Mouse (Mus musculus): ENCODE data around the gene Prima1. TPM values are rescaled to one million over a fixed set of nuclear protein-coding genes. Genes with fewer than 3 reads are reported as not detected.
A peak's percentile ranks its signal among the peaks of the same experiment; 100 is the strongest.

The Prima1 gene
- polyA plus RNA-seq, 1 experiment from 2014 or later: 0.48 TPM

DNA sequence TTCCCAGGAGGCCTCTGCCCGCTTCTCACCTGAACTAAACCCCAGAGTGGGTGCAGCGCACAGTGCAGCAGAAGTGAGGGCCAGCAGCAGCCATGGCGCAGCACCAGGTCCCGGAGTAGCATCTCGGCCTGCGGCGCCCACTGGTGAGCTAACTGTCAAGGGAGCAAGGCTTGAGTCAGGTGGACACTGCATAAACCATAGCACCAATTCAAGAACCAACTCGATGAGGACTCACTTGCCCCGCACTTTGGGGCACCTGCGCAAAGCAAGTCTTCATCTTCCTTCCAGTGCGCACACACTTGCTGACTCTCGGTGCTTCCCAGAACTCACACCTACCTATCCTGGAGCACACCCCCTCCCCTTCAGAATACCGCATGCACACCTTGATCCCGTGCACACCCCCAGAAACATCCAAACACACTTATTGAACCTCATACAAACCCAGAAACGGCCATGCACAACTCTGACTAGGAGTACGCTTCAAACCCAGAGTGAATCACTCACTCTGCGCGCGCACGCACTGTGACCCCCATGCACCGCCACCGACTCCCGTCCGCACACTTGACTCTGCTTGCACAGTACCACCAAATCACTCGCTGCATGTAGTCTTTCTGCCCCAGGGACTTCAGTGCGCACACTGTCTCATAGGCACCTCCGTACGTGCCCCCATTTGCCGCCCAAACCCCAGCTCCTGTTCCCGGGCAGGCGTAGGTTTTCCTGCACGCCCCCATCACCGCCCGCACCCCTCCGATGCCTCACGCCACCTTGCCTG, 453 bp downstream of the Prima1 start:
- H3K27ac ChIP-seq (ENCODE audit: low read length): no peak overlapping the region; the same call in 1 of the 2 replicates
- ATAC-seq: peak; percentile 56
- no peaks in the 10 kb centered on the region for H3K36me3 ChIP-seq (ENCODE audit: control insufficient read depth, insufficient read depth, low read length)
- H3K4me1 ChIP-seq (ENCODE audit: control insufficient read depth, insufficient read depth, low read length): peaks cover 13% of the 10 kb centered on the region
- WGBS: 6% methylated on average over 31 of the region's 36 CpGs
- peaks cover 5% of the 10 kb centered on the region; the same call in 1 of the 2 replicates for H3K27me3 ChIP-seq (ENCODE audit: control insufficient read depth, insufficient read depth, low read depth, low read length)
- H3K9ac ChIP-seq (ENCODE audit: low read depth, low read length): peak overlapping the region; percentile 76
- H3K9me3 ChIP-seq (replicated peaks; ENCODE audit: control insufficient read depth, low read length, poor library complexity, severe bottlenecking): no peaks in the 10 kb centered on the region
- peak overlapping the region; percentile 76 for H3K4me3 ChIP-seq (ENCODE audit: low read depth, low read length)
- peak overlapping the region; percentile 88 for H3K4me2 ChIP-seq (ENCODE audit: low read length)

DNA sequence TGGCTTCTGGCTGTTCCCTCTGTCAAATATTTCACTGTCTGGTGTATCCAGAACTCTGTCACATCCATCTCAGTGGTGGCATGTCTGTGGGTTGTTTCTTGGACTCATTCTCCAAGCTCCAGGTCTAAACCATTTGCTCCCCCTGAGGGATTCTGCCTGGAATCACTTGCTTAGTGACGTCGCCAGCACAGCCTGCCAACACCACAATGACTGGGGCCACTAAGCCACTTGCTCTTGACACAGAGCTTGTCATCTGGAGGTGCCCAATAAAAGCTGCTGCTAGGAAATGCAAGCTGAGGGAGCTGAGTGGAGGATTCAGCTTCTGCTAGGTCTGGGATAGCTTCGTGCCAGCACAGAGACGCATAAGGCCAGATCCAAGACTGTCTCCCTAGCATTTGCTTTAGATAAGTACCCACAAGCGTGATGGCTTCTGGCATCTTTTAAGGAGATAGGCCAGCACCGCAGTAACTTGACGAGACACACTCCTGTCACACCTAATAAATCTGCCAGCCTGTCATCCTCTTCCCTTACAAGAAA, 3.0 kb downstream of the Prima1 start:
- Histone ChIP-seq H3K4me2 (ENCODE audit: low read length) (no peak overlapping the region), H3K9me3 (replicated peaks; ENCODE audit: control insufficient read depth, low read length, poor library complexity, severe bottlenecking) (no peaks in the 10 kb centered on the region), H3K9ac (ENCODE audit: low read depth, low read length) (no peak overlapping the region), H3K4me3 (ENCODE audit: low read depth, low read length) (no peak overlapping the region), H3K27ac (ENCODE audit: low read length) (no peak overlapping the region), H3K27me3 (ENCODE audit: control insufficient read depth, insufficient read depth, low read depth, low read length) (peaks cover 5% of the 10 kb centered on the region; the same call in 1 of the 2 replicates), H3K4me1 (ENCODE audit: control insufficient read depth, insufficient read depth, low read length) (peaks cover 13% of the 10 kb centered on the region), H3K36me3 (ENCODE audit: control insufficient read depth, insufficient read depth, low read length) (no peaks in the 10 kb centered on the region)
- WGBS: 75% methylated on average over 7 of the region's 7 CpGs
- ATAC-seq: no peak

DNA sequence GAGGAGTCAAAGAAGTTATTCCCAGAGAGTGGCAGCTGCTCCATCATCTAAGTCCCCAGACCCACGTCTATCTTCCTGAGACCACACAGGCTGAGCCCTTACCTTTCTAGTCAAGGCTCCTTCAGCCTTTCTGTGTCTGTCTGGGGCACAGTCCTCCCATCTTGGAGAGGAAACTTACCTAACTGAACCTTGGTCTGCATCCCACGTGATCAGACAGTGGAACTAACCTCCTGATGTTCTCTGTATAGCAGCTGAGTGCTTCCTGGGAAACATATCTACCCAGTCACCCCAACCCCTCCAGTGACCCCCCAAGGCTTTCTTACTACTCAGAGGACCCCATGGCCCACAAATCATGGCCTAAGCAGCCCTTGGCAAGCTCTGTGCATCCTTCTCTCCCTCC, 6.1 kb downstream of the Prima1 start:
- 68% methylated on average over 2 of the region's 2 CpGs for WGBS
- Histone ChIP-seq H3K9ac (ENCODE audit: low read depth, low read length) (no peak overlapping the region), H3K27ac (ENCODE audit: low read length) (no peak overlapping the region), H3K4me3 (ENCODE audit: low read depth, low read length) (no peak overlapping the region), H3K9me3 (replicated peaks; ENCODE audit: control insufficient read depth, low read length, poor library complexity, severe bottlenecking) (no peaks in the 10 kb centered on the region), H3K4me1 (ENCODE audit: control insufficient read depth, insufficient read depth, low read length) (no peaks in the 10 kb centered on the region), H3K4me2 (ENCODE audit: low read length) (no peak overlapping the region), H3K27me3 (ENCODE audit: control insufficient read depth, insufficient read depth, low read depth, low read length) (0 out of 2 replicates have a peak, but pooled peaks cover 2% of the 10 kb centered on the region), H3K36me3 (ENCODE audit: control insufficient read depth, insufficient read depth, low read length) (no peaks in the 10 kb centered on the region)
- ATAC-seq: no peak

DNA sequence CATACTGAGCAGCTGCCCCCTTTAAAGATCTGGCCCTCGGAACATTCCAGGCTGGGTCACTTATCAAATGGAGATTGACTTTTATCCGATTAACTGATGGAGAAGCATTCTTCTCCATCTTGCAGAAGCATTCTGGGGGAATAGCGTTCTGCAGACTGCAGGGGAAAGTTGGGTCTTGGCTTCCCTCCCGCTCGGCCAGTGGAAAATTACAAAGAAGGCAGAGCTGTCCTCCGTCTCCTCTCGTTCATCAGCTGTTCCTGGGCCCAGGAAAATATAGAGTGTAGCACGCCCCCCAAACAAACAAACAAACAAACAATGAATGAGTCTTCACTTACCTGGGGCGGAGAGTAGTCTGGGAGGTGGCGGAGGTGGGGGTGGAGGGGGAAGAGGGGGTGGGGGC, 6.7 kb downstream of the Prima1 start:
- Histone ChIP-seq H3K4me3 (ENCODE audit: low read depth, low read length) (no peak overlapping the region), H3K4me2 (ENCODE audit: low read length) (no peak overlapping the region), H3K27me3 (ENCODE audit: control insufficient read depth, insufficient read depth, low read depth, low read length) (no peaks in the 10 kb centered on the region), H3K36me3 (ENCODE audit: control insufficient read depth, insufficient read depth, low read length) (no peaks in the 10 kb centered on the region), H3K27ac (ENCODE audit: low read length) (no peak overlapping the region), H3K9ac (ENCODE audit: low read depth, low read length) (no peak overlapping the region), H3K4me1 (ENCODE audit: control insufficient read depth, insufficient read depth, low read length) (no peaks in the 10 kb centered on the region), H3K9me3 (replicated peaks; ENCODE audit: control insufficient read depth, low read length, poor library complexity, severe bottlenecking) (no peaks in the 10 kb centered on the region)
- no peak for ATAC-seq
- WGBS: 76% methylated on average over 10 of the region's 10 CpGs

DNA sequence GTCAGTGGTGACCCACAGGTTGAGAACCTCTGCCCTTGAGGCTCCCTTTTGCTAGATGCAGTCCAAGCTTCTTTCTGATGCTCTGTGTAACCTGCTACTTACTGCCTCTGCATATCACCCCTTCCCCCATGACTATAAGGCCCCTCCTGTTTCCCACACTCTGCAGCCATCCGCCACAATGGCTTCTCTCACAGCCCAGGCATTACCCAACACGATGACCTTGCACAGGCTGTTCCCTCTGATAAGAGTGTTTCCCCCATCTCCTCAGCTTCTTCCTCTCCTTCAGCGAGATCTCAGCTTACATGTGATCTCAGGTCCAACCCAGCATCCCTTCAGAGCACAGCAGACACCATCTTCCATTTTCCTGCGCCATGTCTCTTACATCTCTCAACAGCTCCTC, 12.9 kb downstream of the Prima1 start:
- 89% methylated on average over 4 of the region's 4 CpGs for WGBS

DNA sequence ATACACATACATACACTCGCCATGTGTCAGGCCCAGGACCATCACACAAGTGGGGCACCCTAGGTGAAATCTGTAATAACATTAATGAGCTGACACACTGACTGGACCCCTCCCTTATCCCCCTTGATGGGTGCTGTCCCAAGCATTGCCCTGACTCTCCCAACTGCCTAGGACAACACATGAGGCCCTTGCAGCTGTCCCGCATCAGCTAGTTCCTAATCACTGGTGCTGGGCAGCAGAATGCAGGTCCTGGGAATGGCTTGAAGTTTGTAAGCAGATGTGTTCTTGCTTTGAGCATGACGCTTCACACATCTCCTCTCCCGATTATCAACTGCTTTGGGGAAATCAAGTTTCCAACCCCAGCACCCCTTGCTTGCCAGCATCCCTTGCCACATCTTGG, 15.8 kb downstream of the Prima1 start:
- Histone ChIP-seq H3K9ac (ENCODE audit: low read depth, low read length) (no peak overlapping the region), H3K36me3 (ENCODE audit: control insufficient read depth, insufficient read depth, low read length) (no peaks in the 10 kb centered on the region), H3K4me2 (ENCODE audit: low read length) (no peak overlapping the region), H3K9me3 (replicated peaks; ENCODE audit: control insufficient read depth, low read length, poor library complexity, severe bottlenecking) (no peaks in the 10 kb centered on the region), H3K27ac (ENCODE audit: low read length) (no peak overlapping the region), H3K4me1 (ENCODE audit: control insufficient read depth, insufficient read depth, low read length) (no peaks in the 10 kb centered on the region), H3K27me3 (ENCODE audit: control insufficient read depth, insufficient read depth, low read depth, low read length) (no peaks in the 10 kb centered on the region), H3K4me3 (ENCODE audit: low read depth, low read length) (no peak overlapping the region)
- no peak for ATAC-seq
- WGBS: 84% methylated on average over 4 of the region's 4 CpGs

More for the DNA sequence above, 12.9 kb downstream of the Prima1 start:
- Histone ChIP-seq H3K4me2 (ENCODE audit: low read length) (no peak overlapping the region), H3K9me3 (replicated peaks; ENCODE audit: control insufficient read depth, low read length, poor library complexity, severe bottlenecking) (no peaks in the 10 kb centered on the region), H3K9ac (ENCODE audit: low read depth, low read length) (no peak overlapping the region), H3K27me3 (ENCODE audit: control insufficient read depth, insufficient read depth, low read depth, low read length) (no peaks in the 10 kb centered on the region), H3K4me3 (ENCODE audit: low read depth, low read length) (no peak overlapping the region), H3K4me1 (ENCODE audit: control insufficient read depth, insufficient read depth, low read length) (no peaks in the 10 kb centered on the region), H3K27ac (ENCODE audit: low read length) (no peak overlapping the region), H3K36me3 (ENCODE audit: control insufficient read depth, insufficient read depth, low read length) (no peaks in the 10 kb centered on the region)
- no peak for ATAC-seq

DNA sequence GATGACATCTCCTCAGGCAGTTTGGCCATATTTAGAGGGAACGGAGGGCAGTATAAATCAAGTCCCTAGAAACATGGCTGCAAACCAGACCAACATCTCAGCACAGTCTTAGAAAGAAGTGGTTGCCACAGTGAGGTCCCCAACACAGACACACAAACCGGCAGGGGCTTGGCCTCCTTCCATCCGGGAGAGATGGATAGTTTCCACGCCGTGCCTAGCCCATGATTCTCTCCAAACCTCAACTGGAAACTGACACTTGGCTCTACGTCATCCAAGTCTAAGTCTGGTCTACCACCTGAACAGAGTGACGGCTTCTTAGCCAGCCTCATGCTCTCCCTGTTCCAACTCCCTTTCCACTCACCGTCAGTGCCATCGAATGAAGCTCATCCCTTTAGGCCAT, 18.3 kb downstream of the Prima1 start:
- Histone ChIP-seq H3K27me3 (ENCODE audit: control insufficient read depth, insufficient read depth, low read depth, low read length) (no peaks in the 10 kb centered on the region), H3K4me2 (ENCODE audit: low read length) (no peak overlapping the region), H3K9ac (ENCODE audit: low read depth, low read length) (no peak overlapping the region), H3K27ac (ENCODE audit: low read length) (no peak overlapping the region), H3K9me3 (replicated peaks; ENCODE audit: control insufficient read depth, low read length, poor library complexity, severe bottlenecking) (no peaks in the 10 kb centered on the region), H3K36me3 (ENCODE audit: control insufficient read depth, insufficient read depth, low read length) (no peaks in the 10 kb centered on the region), H3K4me1 (ENCODE audit: control insufficient read depth, insufficient read depth, low read length) (no peaks in the 10 kb centered on the region), H3K4me3 (ENCODE audit: low read depth, low read length) (no peak overlapping the region)
- ATAC-seq: no peak
- whole genome bisulfite sequencing: 94% methylated on average over 9 of the region's 9 CpGs

DNA sequence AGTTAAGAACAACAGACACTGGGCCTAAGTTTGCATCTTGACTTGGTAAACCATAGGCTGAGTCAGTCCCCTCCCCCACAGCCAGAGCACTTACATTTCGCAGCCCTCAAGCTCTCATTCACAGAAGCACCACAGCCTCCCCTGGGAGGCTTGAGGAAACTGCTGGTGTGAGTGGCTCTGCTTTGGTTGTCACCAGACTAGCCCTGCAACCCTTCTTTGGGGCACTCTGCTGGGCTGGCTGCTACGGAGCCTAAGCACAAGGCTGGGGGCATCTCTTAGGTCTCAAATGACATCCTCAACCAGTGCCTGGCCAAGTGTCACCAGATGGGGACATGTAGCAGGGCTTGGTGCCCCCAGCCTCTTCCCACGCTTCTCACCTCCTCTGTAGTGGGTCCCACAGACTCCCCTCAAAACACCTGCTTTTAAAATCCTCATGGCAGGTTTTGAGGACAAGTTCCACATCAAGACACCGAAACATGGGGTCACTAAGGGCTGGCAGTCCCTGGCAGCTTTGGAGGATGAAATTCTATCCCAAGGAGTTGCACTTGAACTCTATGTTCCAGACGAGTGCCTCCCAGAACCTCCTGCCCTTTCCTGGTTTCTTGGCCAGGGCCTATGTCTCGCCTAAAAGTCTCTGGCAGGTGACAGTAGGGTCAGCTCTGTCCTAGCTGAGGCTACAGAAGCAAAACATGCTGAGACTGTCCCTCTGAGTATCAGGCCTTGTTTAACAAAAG, 25.9 kb downstream of the Prima1 start:
- no peak overlapping the region for H3K9ac ChIP-seq (ENCODE audit: low read depth, low read length)
- H3K27ac ChIP-seq (ENCODE audit: low read length): no peak overlapping the region
- no peaks in the 10 kb centered on the region for H3K9me3 ChIP-seq (replicated peaks; ENCODE audit: control insufficient read depth, low read length, poor library complexity, severe bottlenecking)
- no peak overlapping the region for H3K4me3 ChIP-seq (ENCODE audit: low read depth, low read length)
- H3K36me3 ChIP-seq (ENCODE audit: control insufficient read depth, insufficient read depth, low read length): no peaks in the 10 kb centered on the region
- H3K27me3 ChIP-seq (ENCODE audit: control insufficient read depth, insufficient read depth, low read depth, low read length): no peaks in the 10 kb centered on the region
- no peak for ATAC-seq
- peaks cover 7% of the 10 kb centered on the region for H3K4me1 ChIP-seq (ENCODE audit: control insufficient read depth, insufficient read depth, low read length)
- WGBS: 71% methylated on average over 6 of the region's 6 CpGs
- H3K4me2 ChIP-seq (ENCODE audit: low read length): no peak overlapping the region

DNA sequence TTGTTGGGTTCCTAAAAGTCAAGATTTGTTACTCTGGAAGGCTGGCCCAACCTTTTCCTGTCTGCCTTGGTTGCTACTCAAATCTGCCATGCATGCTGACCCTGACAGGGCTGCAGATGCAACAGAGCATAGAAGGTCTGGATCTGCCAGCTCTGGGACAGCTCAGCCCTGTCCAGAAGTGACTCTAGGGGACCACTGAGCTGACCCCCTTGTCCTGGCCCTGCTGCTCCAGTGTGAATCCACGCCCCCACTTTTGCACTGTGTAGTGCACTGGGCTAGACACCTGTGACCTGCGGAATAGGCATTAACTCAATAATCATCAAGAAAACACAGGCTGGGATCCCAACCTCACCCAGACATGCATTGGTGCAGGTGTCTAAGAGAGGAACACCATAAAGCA, 27.2 kb downstream of the Prima1 start:
- WGBS: 88% methylated on average over 2 of the region's 2 CpGs
- Histone ChIP-seq H3K4me1 (ENCODE audit: control insufficient read depth, insufficient read depth, low read length) (peaks cover 7% of the 10 kb centered on the region), H3K4me3 (ENCODE audit: low read depth, low read length) (no peak overlapping the region), H3K36me3 (ENCODE audit: control insufficient read depth, insufficient read depth, low read length) (no peaks in the 10 kb centered on the region), H3K9me3 (replicated peaks; ENCODE audit: control insufficient read depth, low read length, poor library complexity, severe bottlenecking) (no peaks in the 10 kb centered on the region), H3K27me3 (ENCODE audit: control insufficient read depth, insufficient read depth, low read depth, low read length) (no peaks in the 10 kb centered on the region), H3K27ac (ENCODE audit: low read length) (no peak overlapping the region), H3K9ac (ENCODE audit: low read depth, low read length) (no peak overlapping the region), H3K4me2 (ENCODE audit: low read length) (no peak overlapping the region)
- peak; percentile 57; the same call in 1 of the 2 replicates for ATAC-seq
